Mouse (Mus musculus): ENCODE data around the gene Tprgl. TPM values are rescaled to one million over a fixed set of nuclear protein-coding genes. Genes with fewer than 3 reads are reported as not detected.

Tprgl gene
- total RNA-seq (2023), result 177 TPM

DNA sequence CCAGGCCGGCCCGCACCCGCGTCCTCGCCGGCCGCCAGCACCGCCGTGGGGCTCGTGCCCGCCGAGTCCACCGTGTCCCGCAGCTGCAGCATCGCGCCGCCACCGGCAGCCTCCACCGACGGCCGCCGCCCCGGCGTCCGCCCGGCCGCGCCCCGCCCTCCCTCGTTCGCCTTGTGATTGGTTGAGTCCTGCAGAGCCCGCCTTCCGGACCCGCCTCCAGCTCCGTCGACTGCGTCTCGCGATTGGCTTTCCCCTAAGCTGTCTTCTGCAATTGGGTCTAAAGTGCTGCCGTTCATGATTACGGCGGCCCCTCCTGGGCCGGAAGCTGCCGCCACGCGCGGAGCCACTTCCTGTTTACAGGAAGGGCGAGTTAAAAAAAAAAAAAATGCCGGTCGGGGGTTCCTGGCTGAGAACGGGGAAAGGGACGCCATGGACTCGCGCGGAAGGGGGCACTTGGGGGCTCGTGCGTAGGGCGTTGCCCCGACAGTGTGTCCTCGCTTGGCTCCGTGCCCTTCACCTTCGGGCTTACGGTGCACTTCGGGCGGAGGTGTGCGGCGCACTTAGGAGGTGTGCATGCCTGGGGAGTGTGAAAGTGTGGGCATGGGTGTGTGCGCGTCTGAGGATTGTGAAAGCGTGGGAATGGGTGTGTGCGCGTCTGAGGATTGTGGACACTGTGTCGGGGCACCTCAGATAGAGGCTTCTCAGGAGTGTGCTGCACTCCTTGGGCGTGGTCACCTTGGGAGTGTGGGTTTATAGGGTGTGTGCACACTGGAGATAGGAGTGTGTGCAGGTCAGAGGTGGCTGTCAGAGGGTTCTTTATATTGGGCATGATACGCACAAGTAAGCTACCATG lies at the start of gene Tprgl:
Gene Tprgl, minus strand, starts transcription at position 129 of the 853 bp plus-strand sequence.

GRCm38 (mm10) chr4:154170506-154171150 lies 10.2 kb upstream of the Tprgl start, which contains the start of gene Megf6:
TSS of gene Megf6 (plus strand) at chr4:154170730.

GRCm38 (mm10) chr4:154142211-154143040 lies 18.0 kb downstream of the Tprgl start, which contains the start of gene Wrap73:
TSS of gene Wrap73 (plus strand) at chr4:154142372.

GRCm38 (mm10) chr4:154140182-154140212 lies 20.5 kb downstream of the Tprgl start, which contains the start of gene Trp73:
TSS of gene Trp73 (minus strand) at chr4:154140208.

Other genes starting within 250 kb of the Tprgl start
- gene A430005L14Rik, start 203.4 kb downstream of the Tprgl start, total RNA-seq (2023), result 17.3 TPM
- 30.2 TPM for gene Dffb, start 185.5 kb downstream of the Tprgl start, total RNA-seq (2023)
- gene Cep104, start 185.5 kb downstream of the Tprgl start, total RNA-seq (2023), result 15.7 TPM
- gene Lrrc47, start 148.9 kb downstream of the Tprgl start, total RNA-seq (2023), result 69.8 TPM
- gene Smim1, start 134.4 kb downstream of the Tprgl start, total RNA-seq (2023), result not detected
- gene Ccdc27, start 118.0 kb downstream of the Tprgl start, total RNA-seq (2023), result not detected
- gene Trp73, start 20.5 kb downstream of the Tprgl start, total RNA-seq (2023), result not detected
- 17.9 TPM for gene Wrap73, start 18.3 kb downstream of the Tprgl start, total RNA-seq (2023)
- 0.09 TPM for gene Megf6, start 10.1 kb upstream of the Tprgl start, total RNA-seq (2023)
- not detected for gene Arhgef16, start 141.0 kb upstream of the Tprgl start, total RNA-seq (2023)
- gene B230104I21Rik, start 175.5 kb upstream of the Tprgl start, total RNA-seq (2023), result not detected

Data from CD4-positive naive resting alpha-beta T cell, adult 76 days (primary cell).